Mouse (Mus musculus) central nervous system, embryonic 14 days (tissue): Measurements from ENCODE around the gene Pld6. TPM values are rescaled to one million over a fixed set of nuclear protein-coding genes. Genes with fewer than 3 reads are reported as not detected.

Experiments used
- polyA plus RNA-seq: library from polyadenylated mRNA; depleted of rRNA; stranded (reverse); fragments of >200 nt; gene quantifications from 2 replicates; pipeline ENCODE4 v1.2.3, GENCODE M21; 2012; rRNA removed

The Pld6 gene
- 3.5 and 4.5 TPM in 2 replicates for polyA plus RNA-seq

DNA sequence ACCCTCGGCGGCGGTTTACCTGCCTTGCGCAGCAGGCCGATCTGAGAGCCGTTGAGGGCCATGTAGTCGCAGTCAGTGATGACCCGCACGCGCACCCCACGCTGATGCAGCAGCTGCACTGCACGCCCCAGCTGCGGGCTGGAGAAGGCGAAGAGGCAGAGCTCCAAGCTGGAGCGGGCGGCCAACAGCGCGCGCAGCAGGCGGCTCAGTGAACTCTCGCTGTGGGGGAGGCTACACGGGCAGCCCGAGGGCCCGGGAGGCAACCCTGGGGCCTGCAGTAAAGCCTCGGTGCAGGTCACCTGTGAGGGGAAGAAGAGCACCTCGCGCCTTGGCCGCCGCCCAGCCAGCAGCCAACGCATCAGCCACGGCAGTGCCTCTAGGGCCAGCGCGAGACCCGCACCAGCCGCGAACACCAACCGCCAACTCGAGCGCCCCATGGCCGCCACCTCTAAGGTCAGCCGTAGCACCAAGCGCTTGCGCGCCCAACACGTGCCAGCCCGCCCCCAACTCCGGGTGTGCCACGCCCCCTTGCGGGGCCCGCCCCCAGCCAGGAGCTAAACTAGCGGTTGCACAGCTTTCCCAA, at the start of gene Pld6:
TSS of gene Pld6 (minus strand) at position 447 of the 583 bp plus-strand sequence.

DNA sequence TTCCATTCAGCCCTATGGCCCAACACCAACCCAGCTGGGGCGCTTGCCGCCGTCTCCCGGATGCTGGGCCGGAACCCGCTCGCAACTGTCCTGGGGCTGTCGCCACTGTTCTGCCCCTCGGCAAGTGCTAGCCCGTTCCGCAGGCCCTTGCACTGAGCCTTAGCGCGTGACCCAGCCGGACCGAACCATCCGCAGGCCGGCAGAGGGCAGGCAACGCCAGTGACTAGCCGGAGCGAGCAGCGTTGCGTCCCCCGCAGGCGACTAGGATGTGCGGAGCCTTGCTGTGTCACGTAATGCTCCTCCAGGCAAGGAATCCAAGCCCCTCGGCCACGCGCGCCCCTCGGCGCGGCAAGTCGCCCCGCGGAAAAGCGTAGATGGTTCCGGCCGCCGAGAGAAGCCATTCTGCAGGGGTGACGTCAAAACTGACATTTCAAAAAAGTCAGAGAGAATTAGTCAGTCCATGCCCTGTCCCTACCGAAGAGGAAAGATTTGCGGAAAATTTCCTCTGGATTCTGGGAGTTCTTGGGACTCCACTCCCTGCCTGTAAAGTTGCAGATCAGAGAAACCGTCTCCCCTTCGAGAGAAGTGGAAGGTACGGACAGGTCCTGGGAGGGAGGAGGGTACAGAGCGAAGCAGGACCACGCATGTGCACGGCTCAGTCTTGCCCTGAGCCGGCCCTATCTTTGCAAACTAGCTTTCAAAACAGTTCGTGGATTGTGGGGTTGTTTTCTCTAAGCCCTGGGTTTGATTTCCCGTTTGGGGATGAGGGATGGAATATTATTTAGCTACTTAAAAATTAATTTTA, 22.4 kb upstream of the Pld6 start, which contains the start of gene Flcn:
TSS of gene Flcn (minus strand) at position 347 of the 805 bp plus-strand sequence.

Other genes with a start within 250 kb of the Pld6 start
- 0.39 and 0.55 TPM in 2 replicates for gene Nlrp3, start 246.1 kb downstream of the Pld6 start, polyA plus RNA-seq
- not detected in 2 replicates for gene Olfr222, start 211.4 kb downstream of the Pld6 start, polyA plus RNA-seq
- gene Olfr223, start 194.4 kb downstream of the Pld6 start, polyA plus RNA-seq = not detected in 2 replicates
- 124 and 142 TPM in 2 replicates for gene Mprip, start 126.3 kb downstream of the Pld6 start, polyA plus RNA-seq
- 44.7 and 47.7 TPM in 2 replicates for gene Flcn, start 22.4 kb upstream of the Pld6 start, polyA plus RNA-seq
- gene Nt5m, start 51.8 kb upstream of the Pld6 start, polyA plus RNA-seq = 48.0 and 48.8 TPM in 2 replicates
- gene Cops3, start 52.2 kb upstream of the Pld6 start, polyA plus RNA-seq = 92.3 and 97.7 TPM in 2 replicates
- 21.7 and 22.9 TPM in 2 replicates for gene Med9, start 160.6 kb upstream of the Pld6 start, polyA plus RNA-seq
- gene Rasd1, start 177.3 kb upstream of the Pld6 start, polyA plus RNA-seq = 0.60 and 0.66 TPM in 2 replicates